Mouse (Mus musculus) splenic B cell, adult 2 months (primary cell): ENCODE data around the gene Dmwd.

ENCODE experiments used
- DNase-seq: peaks from one replicate; pipeline ENCODE4 v3.0.0-alpha.2; 2011; ENCODE audit warnings: low read depth, low spot score
- H3K27me3 ChIP-seq: 2 replicates; pipeline ENCODE4 v1.6.1; 2012; ENCODE audit warnings: mild to moderate bottlenecking, low read length, moderate library complexity, mixed read lengths; ENCODE audit not compliant: control insufficient read depth, poor library complexity, insufficient read depth, severe bottlenecking
- H3K36me3 ChIP-seq: 2 replicates; pipeline ENCODE4 v1.6.1; 2012; ENCODE audit warnings: mild to moderate bottlenecking, low read length, moderate library complexity, mixed read lengths; ENCODE audit not compliant: control insufficient read depth, poor library complexity, insufficient read depth, severe bottlenecking

Dmwd gene

DNA sequence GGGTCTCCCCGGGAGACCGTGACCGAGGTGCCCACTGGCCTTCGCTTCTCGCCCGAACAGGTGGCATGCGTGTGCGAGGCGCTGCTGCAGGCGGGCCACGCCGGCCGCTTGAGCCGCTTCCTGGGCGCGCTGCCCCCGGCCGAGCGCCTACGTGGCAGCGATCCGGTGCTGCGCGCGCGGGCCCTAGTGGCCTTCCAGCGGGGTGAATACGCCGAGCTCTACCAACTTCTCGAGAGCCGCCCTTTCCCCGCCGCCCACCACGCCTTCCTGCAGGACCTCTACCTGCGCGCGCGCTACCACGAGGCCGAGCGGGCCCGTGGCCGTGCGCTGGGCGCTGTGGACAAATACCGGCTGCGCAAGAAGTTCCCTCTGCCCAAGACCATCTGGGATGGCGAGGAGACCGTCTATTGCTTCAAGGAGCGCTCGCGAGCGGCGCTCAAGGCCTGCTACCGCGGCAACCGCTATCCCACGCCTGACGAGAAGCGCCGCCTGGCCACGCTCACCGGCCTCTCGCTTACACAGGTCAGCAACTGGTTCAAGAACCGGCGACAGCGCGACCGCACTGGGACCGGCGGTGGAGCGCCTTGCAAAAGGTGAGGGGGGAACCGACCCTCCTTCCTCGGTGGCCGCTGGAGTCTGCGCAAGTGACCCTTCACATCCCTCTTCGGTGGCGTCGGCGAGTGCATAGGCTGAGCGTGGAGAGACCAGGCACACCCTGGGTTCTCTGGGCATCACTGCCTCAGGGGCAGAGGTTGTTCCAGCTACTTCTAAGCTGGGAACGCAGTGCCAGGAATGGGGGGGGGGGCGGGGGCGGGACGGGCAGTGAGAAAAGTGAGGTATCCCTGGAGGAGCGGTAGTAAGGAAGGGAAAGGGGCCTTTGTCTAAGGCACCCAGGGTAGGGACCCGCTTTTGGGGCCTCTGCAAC lies 19.1 kb downstream of the Dmwd start:
- H3K36me3 ChIP-seq = no peaks in the 10 kb centered on the region
- H3K27me3 ChIP-seq = peaks cover 1% of the 10 kb centered on the region; the same call in 1 of the 2 replicates
- peak; percentile 38 for DNase-seq

DNA sequence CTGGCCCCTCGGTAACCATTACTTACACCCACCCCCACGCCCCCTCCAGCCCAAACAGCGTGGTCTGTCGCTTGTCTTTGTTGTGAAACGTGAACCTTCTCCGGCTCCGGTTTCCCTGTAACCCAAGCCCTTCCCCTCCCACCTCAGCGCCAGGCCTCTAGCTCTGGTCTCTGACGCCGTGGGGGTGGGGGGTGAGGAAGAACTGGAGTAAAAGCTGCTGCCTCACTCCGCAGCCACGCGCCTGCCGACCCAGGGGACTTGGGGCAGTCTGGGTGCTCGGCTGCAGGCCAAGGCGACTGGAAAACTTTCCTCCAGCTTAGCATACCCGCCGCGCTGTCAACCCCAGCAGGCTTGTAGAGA lies 19.7 kb downstream of the Dmwd start:
- H3K36me3 ChIP-seq = no peaks in the 10 kb centered on the region
- H3K27me3 ChIP-seq = peaks cover 1% of the 10 kb centered on the region; the same call in 1 of the 2 replicates
- DNase-seq = no peak

DNA sequence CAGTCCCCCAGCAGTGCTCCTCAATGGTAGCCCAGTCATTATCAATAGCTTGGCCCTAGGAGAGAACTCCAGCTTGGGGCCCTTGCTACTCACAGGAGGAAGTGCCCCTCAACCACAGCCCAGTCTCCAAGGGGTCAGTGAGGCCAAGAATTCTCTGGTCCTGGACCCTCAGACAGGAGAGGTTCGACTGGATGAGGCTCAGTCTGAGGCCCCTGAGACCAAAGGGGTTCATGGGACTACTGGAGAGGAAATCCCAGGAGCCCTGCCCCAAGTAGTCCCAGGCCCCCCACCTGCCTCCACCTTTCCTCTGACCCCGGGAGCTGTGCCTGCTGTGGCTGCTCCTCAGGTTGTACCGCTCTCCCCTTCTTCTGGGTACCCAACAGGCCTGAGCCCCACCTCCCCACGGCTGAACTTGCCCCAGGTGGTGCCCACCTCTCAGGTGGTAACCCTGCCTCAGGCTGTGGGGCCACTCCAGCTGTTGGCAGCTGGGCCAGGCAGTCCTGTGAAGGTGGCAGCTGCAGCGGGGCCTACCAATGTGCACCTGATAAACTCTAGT lies 20.5 kb downstream of the Dmwd start:
- Histone ChIP-seq H3K27me3 (peaks cover 1% of the 10 kb centered on the region; the same call in 1 of the 2 replicates), H3K36me3 (no peaks in the 10 kb centered on the region)
- DNase-seq = no peak

DNA sequence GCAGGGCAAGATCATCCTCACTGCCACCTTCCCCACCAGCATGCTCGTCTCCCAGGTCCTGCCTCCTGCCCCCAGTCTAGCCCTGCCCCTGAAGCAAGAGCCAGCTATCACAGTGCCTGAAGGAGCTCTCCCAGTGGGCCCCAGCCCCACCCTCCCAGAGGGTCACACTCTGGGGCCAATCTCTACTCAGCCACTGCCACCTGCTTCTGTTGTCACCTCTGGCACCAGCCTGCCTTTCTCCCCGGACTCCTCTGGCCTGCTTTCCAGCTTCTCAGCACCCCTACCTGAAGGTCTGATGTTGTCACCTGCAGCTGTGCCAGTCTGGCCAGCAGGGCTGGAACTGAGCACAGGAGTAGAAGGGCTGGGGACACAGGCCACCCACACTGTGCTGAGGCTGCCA lies 21.2 kb downstream of the Dmwd start:
- no peaks in the 10 kb centered on the region for H3K36me3 ChIP-seq
- no peak for DNase-seq
- peaks cover 1% of the 10 kb centered on the region; the same call in 1 of the 2 replicates for H3K27me3 ChIP-seq

DNA sequence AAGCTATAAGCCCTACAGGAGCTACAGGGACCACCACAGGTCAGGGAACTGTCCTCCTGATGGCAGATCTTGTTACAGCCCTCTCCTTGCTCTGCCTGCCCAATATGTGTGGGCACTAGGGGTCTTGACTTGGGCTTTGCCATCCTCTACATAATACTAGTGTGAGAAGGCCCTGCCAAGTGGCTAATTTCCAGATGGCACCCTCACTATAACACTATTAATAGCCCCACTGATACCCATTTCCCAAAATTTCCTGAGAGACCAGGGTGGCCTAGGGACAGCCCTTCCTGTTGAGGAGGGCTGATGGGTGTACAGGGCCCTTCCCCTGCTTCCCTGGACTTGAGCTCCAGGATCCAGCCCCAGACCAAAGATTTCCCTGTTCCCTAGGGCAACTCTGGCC lies 21.8 kb downstream of the Dmwd start:
- no peak for DNase-seq
- no peaks in the 10 kb centered on the region for H3K36me3 ChIP-seq
- H3K27me3 ChIP-seq = peaks cover 1% of the 10 kb centered on the region; the same call in 1 of the 2 replicates

DNA sequence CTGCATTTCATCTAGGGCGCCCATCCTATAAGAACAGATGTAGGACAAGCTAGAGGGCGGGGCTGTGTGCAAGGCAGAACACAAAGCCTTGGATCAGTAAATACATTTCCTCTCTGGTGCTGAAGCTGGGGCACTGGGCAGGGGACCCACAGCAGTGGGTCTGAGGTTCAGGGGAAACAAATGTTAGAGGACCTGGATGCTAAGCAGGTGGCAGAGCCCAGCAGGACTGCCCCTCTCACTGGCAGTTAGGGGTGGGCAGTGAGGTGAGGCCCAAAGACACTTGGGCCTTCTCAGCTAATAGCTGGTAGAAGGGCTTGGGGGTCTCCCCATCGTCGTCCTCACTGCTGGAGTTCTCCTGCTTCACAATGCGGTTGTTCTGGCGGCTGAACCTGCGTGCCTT lies 22.8 kb downstream of the Dmwd start:
- H3K36me3 ChIP-seq = no peaks in the 10 kb centered on the region
- no peak for DNase-seq
- peaks cover 1% of the 10 kb centered on the region; the same call in 1 of the 2 replicates for H3K27me3 ChIP-seq

DNA sequence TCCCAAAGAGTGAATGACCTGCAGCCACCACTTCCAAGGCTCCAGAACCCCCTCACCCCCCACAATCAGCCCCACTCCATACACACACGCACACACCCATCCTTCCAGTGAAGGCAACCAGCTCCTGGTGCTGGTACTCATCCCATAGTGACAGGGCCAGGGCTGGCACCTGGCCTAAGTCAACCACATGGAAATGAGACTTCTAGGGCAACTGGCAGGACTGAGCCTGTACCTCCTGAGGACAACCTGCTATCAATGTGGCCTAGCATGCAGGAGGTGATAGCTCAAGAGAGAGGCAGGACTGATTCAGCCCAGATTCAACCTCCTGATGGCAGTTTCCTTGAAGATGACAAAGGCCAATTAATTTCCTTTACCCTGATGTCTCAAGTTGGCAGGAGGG lies 24.3 kb downstream of the Dmwd start:
- H3K36me3 ChIP-seq = no peaks in the 10 kb centered on the region
- H3K27me3 ChIP-seq = no peaks in the 10 kb centered on the region
- no peak for DNase-seq

DNA sequence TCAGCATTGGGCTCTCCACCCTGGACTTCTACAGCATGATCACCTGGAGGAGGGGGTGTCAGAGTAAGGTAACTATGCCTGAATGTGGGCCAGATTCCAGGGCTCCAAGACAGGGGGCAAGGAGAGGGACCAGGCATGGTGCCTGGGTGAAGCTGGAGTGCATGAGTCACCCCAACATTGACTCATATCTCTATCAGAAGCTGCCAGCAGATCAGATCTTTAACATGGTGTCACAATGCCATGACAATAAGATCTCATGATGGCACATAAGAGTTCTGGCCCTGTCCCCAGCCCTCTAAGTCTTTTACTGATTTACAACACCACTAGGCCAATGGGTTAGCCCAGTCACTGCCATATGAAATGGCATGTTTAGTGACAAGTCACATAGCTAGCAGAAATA lies 27.7 kb downstream of the Dmwd start:
- DNase-seq = no peak

DNA sequence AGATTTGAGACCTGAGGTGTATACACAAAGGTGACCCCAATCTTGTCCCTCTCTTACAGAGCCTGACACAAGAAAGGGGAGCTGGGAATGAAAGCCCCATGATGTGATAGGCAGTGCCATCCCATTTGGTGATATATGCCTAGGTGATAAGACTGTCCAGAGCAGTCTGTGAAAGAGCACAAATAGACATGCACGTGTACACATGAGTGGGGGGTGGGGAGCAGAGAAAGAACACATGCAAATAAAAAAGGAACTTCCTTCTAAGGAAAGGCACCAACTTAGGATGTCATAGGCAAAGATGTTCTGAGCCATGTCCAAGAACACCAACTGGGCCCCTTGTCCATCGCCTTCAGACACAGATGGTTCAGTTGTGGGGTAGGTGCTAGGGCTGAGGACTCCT lies 28.5 kb downstream of the Dmwd start:
- no peak for DNase-seq
- H3K27me3 ChIP-seq = no peaks in the 10 kb centered on the region
- H3K36me3 ChIP-seq = no peaks in the 10 kb centered on the region

More for the DNA sequence above, 27.7 kb downstream of the Dmwd start:
- no peaks in the 10 kb centered on the region for H3K36me3 ChIP-seq
- H3K27me3 ChIP-seq = no peaks in the 10 kb centered on the region

DNA sequence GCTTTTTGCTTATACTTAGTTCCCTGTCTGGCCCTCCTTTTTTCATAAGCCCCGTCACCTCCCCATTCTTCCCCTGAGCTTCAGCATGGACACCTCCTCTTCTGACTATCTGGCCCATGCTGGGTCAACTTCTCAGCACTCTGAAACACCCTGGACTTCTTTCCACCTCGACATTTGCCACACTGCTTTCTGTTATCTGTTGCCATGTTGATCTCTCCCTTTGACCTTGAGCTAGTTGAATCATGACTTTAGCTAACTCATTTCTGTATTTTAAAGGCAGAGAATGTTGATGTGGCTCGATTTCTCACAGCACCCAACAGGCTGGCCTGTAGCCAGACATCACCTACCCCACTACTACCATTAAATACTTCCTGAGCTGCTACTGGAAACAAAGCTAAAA lies 31.4 kb downstream of the Dmwd start:
- no peak for DNase-seq
- no peaks in the 10 kb centered on the region for H3K27me3 ChIP-seq

DNA sequence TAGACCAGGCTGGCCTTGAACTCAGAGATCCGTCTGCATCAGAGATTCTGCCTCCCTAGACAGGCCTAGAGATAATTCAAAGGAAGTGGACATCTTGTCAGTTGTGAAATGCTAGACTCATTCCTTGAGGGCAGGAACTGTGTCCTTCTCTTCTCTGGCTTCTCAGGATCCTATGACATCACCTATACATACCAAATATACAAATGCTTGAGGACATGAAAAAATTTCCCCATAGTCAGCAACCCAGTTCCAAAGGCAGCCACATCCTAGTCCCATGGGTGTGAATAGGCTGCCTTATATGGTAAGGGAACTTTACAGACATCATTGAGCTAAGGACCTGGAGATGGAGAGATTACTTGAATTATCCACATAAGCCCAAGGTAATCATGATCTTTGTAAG lies 33.5 kb downstream of the Dmwd start:
- H3K36me3 ChIP-seq = no peaks in the 10 kb centered on the region
- no peaks in the 10 kb centered on the region for H3K27me3 ChIP-seq
- DNase-seq = no peak

More for the DNA sequence above, 31.4 kb downstream of the Dmwd start:
- H3K36me3 ChIP-seq = no peaks in the 10 kb centered on the region

DNA sequence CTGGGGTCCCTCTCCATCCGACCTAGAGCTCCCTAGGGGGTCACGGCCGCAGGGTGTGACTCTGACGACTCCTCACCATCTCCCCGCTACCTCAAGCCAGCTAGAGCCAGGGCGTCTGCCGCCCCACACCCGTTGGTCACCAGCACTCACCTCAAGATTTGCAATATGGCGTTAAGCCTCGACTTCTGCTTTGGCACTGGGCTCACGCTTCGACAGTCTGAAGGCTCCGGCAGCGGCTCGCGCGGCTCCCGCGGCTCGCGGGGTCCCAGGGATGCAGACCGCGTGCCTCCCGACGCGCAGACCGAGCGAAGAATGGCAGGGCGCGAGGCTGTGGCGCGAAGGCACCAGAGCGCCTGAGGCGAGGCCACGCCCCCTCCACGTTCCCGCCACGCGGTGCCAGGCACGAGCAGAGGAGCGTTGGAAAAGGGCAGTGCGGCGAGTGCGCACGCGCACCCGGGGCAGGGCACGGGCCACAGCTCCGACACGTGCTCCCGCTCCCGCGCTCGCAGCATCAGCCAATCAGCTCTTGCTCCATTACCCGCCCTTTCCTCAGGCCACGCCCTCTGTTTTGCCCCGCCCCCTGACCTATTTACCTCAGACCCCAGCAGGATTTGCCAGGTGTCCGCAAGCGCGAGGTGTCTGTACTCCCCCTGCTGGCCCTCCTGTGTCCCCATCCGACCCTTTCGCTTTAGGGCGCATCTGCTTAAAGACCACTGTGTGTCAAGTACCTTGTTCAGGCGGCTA lies 42.2 kb downstream of the Dmwd start, which contains the start of gene Gm4969:
Gene Gm4969, minus strand, starts transcription at position 341 of the 744 bp plus-strand sequence.
- peak; percentile 44 for DNase-seq
- Histone ChIP-seq H3K36me3 (no peaks in the 10 kb centered on the region), H3K27me3 (no peaks in the 10 kb centered on the region; the same call in 1 of the 2 replicates)

DNA sequence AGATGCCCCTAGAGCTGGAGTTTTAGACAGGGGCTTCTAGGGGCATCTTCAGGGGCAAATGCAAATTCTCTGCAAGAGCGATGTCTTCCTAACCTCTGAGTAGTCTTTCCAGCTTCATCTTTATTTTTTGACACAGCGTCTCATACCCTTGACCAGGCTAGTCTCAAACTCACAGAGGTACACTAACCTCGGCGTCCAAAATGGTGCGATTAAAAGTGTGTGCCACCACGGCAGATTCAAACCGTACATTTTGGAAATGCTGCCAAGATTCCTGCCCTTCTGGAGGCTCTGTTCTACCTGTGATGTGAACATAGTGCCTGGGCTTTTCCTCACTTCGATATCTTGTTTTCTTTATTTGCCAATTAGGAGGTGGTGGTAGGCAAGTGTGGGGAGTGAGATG lies 43.1 kb downstream of the Dmwd start:
- no peak for DNase-seq
- Histone ChIP-seq H3K27me3 (no peaks in the 10 kb centered on the region; the same call in 1 of the 2 replicates), H3K36me3 (no peaks in the 10 kb centered on the region)

DNA sequence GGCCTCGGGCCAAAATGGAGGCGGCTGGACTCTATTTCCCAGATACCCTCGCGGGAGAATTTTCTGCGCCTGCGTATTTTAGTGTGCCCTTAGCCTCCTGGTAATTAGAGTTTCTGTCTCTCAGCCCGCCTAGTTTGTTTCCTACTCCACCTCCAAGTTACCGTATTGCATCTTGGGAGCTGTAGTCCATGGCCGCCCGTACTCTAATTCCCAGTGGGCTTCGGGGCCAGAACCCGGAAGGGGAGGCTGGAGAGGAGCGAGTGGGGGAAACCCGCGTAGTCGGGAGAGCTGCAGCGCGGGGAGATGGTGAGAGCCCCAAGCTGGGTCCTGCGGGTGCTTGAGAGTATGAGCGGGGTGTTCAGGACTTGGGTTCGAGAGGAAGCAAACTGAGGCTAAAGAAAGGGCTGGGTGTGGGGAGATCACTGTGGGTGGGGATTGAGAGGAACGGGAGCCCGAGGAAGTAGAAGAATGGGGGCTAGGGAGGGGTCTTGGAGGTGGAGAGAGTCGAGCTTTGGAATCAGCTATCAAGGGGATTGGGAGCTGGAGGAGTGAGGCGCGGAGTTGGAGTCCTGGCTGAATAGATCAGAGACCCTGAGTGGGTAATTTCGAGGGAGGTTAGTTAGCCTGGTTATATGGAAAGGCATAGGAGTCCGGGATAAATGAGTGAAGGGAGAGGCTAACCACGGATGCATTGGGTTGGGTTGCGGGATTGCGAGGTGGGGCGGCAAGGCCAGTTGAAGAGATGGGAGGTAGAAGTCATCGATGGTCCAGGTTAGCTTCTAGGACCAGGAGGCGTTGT lies 43.8 kb downstream of the Dmwd start, which contains the start of gene Fbxo46:
Gene Fbxo46, plus strand, starts transcription at position 229 of the 799 bp plus-strand sequence.
- Histone ChIP-seq H3K36me3 (no peaks in the 10 kb centered on the region), H3K27me3 (no peaks in the 10 kb centered on the region; the same call in 1 of the 2 replicates)
- DNase-seq = peak; percentile 97
